Mouse (Mus musculus) megakaryocyte-erythroid progenitor cell, adult 5-6 weeks (primary cell): ENCODE results near the gene Tcte1. TPM values are rescaled to one million over a fixed set of nuclear protein-coding genes. Genes with fewer than 3 reads are reported as not detected.
A peak's percentile ranks its signal among the peaks of the same experiment; 100 is the strongest.

Experiments used
- ATAC-seq: replicated peaks from 2 replicates; pipeline ENCODE4 v1.8.0; 2016; ENCODE audit warnings: mild to moderate bottlenecking, inconsistent platforms; ENCODE audit not compliant: severe bottlenecking, poor library complexity, low FRiP score, low TSS enrichment
- total RNA-seq, 2 experiments: library from RNA; stranded (forward) in 1 of 2; stranded (reverse) in 1 of 2; fragments of 200-1000, 215-1000 nt in 1 of 2; fragments of >200 nt in 1 of 2; fragmentation: Nextera tagmentation in 1 of 2; gene quantifications; 2 replicates each; pipeline ENCODE4 v1.2.3; 2014 to 2017

Gene Tcte1
- total RNA-seq (2014; fragmentation: Nextera tagmentation) = not detected in 2 replicates
- not detected in 2 replicates for total RNA-seq (2017)

DNA sequence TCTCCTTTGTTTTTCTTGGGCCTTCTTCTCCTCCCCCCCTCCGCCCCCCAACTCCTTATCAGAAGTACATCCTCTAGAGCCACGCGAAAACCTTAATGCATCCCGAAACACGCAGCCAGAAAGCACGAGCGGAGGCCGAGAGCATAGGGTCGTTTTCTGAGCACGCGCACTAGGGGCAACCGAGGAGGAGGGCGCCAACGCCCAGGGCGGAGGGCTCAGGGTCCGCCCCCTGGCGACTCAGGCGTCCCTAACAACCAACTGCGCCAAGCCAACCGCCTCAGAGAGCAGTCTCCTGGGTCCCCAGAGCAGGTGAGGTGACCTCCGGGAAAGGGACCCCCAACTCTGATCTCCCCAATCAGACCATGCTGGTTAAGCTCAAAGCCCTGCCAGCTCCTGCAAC, at the start of gene Tcte1:
Gene Tcte1 (plus strand): TSS at position 172 of the 400 bp plus-strand sequence.
- 0 out of 2 replicates have a peak, but pooled peaks have one; percentile 12 for ATAC-seq

DNA sequence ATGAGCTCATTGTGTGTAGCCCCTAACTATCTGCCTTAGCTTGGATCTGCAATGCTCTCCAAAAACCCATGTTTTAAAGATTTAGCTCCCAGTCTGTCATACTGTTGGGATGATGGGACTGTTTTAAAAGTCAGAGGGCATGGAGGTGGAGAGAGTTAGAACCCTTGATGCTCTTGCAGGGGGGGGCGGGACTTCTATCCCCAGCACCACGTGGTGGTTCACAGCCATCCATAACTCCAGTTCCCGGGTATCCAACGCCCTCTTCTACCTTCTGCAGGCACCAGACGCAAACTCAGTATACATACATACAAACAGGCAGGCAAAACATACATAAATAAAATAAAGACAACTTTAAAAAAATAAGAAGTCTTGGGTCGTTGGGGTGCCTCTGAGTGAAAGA, 49.6 kb upstream of the Tcte1 start:
- ATAC-seq = no peak

DNA sequence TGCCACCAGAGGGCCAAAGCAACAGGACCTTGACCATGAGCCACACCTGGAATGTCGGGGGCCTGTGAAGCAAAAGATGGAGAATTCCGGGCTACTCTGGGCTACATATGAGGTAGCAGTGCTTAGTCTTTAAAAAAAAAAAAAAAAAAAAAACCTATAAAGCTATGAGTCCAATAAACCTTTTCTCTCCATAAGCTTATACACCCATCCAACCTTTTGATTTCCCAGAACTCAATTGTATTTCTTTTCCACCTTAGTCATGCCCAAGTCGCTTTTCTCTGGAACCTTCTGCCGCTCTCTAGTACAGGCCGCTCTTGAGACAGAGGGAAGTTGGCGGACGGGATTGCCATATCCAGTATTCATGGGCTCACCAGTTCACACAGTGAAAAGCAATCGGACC, 49.1 kb upstream of the Tcte1 start:
- ATAC-seq = 0 out of 2 replicates have a peak, but pooled peaks have one; percentile 6

DNA sequence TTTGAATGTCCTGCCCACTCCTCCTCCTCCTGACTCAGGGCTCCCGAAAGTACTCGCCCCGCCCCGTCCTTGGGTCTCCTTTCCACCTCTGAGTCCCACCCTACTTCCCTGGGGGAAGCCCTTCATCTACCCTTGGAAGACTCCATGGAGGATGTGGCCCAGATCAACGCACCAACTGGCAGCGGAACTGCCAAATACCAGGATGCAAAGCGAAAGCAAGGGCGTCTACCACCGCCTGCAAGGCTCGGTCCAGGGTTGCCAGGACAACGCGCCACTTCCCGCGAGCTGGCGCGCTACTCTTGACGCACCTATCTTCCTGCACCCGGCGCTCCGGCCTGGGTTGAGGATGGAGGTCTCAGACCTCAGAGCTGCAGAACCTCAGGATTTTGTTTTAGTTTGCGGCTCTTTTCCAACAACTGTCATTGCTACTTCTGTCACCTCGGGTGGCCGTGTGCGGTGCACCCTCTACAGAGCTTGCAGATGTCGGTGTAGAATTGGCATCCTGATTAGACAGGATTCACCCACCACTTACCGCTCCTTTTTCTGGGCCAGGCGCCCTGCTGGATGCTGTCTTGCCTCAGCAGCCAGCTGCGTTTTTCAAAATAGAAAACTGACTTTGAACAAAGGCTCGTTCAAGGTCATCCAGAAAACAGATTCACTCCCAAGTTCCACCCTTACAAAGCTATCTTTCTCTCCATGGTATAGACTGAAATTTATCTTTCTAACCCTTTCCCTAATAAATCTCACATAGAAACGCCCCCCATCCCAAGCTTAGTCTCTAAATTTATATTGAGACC, 48.4 kb upstream of the Tcte1 start, which contains the start of gene Spats1:
Gene Spats1 (minus strand): TSS at position 747 of the 797 bp plus-strand sequence.
- ATAC-seq = peak; percentile 65

DNA sequence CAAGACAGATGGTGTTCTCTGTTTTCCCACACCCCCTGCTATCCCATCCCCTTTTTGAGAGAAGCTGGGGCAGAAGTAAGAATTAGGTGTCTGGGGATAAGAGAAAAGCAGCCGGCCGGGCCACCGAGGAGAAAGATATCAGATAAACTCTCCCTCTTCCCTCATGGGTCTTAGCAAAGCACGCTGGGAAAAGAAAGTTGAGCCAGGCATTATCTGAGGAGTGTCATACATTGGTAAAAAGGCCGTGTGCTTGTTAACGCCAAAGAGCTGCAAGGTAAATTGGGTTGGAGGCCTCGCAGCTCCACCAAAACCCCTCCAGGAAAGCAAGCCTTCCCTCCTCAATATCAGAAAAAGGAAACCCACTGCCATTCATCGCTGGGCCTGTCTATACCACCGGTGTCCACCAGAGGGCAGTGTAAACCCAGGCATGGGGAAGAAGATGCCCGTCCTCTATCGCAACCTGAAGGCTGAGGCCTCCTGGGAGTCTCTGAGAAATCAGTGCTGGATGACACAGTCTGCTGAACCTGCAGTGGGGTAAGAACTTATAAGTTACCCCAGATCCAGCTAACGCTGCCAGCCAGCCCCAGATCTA, 44.9 kb upstream of the Tcte1 start:
- ATAC-seq = peak; percentile 69

DNA sequence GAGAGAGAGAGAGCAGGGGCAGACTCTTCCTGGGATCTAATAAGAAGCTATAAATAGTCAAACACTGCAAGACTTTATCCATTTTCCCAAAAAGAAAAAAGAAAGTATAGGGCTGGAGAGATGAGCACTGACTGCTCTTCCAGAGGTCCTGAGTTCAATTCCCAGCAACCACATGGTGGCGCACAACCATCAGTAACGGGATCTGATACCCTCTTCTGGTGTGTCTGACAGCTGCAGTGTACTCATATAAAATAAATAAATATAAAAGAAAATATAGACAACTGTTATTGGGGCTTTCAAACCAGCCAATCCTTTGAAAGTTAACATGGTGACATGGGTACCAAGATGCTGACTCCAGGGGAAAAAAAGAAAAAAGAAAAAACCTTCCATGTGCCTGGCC, 42.8 kb upstream of the Tcte1 start:
- no peak for ATAC-seq

DNA sequence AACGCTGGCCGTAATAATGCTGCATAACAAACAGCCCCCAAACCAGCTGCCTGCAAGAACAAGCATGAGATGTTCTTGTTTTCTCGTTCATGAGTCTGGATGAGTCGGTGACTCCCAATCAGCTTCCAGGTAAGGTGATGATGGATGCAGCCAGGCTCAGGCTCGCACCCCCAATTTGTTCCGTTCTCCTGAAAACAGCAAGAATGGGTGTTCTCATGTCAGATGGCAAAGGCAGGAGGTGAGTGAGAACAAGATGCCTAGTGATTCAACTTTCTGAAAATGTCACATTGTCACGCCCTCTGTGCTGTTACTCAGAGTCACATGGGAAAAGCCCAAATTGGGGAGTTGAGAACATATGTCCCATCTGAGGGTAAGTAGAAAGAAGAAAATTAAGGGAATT, 37.7 kb upstream of the Tcte1 start:
- ATAC-seq = no peak

DNA sequence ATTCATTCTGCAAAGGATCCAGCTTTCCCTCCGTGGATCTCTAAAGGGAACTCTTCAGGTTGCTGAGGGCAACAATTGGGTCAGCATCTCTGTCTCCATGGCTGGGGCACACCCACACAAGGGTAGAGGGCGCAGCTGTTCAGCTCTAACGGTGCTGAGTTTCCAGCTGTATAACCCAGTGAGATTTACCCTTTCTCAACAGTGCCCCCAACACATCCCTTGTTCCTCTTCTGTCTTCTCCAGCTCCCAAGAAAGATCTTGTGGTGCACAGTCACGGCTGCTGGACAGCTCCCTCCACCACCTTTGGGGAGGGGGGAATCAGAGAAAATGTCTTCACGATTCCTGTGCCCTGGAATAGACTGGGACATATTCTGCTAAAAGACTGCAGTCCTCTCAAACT, 36.0 kb upstream of the Tcte1 start:
- ATAC-seq = no peak

DNA sequence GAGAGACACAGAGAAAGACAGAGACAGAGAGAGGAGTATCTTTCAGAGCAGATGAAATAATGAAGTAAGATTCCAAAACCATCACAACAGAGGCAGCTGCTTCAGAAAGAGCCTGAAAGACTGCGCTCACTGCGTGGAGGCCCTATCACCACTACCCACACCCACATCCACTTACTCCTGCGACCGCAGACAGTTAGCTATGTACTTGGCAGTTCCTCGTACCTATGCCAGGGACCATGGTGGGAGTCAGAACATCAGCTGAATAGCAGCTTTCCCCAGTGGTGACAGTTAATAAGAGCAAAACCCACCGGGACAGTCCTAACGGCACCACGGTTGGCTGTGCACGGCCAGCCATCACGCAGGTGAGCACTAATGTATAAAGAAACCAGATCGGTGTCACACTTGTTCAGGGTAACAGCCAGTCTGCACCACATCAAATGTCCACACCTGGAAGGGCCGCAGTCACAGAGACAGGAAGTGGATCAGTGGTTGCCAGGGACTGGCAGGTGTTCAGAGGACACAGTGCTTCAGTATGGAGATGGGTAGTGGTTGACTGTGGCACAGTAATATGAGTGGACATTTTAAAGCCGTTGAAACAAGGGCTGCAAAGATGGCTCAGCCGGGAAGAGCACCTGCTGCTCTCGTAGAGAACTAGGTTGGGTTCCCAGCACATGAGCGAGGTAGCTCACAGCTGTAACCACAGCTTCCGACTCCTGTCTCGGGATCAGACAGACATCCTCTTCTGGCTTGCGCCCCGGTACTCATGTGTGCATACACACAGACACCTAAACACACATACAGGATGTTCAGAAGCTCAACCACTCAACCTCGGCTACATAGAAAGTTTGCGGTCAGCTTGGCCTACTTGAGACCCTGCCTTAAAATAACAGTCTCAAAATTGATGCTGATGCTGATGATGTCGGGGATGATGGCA, 34.6 kb upstream of the Tcte1 start:
- no peak for ATAC-seq

DNA sequence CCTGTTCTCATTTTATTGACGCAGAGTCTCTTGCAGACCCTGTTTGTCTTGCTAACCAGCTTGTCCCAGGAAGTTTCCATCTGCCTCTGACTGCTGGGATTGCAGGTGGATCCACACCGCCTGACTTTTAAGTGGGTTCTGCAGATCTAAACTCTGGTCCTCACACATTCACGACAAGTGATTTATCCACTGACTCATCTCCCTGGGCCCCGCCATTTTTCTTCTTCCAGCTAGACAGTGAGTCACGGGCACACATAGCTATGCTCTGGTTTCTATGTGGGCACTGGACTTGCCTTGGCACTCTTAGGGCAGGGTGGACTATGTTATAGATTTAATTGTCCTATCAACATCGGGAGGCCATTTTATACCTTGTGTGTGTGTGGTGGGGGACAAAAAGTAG, 33.5 kb upstream of the Tcte1 start:
- no peak for ATAC-seq

DNA sequence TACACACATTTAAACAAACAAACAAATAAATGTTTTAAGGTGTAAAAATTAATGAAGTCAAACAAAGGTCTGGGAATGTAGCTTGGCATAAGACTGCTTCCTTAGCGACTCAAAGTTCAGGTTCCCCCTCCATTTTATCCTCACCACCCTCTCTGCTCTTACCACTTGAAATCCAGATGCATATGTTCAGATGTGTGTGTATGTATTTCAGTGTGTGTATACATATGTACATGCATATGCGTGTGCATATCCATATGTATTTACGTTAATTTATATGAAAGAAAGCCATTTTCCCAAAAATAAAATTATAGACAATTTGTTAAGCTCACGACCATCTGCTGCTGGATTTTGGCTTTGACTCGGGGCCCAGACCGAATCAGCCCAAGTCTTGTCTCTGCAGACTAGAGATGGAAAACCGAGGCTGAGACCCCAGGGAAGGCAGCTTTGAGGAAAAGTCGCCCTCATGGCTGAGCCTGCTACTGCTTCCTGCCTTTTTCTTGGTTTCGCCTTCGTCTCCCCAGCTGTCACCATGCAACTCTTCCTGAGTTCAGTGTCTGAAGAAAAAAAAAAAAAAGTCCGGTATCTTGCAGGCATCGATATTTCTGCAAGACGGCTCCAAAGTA, 32.6 kb upstream of the Tcte1 start:
- no peak for ATAC-seq

DNA sequence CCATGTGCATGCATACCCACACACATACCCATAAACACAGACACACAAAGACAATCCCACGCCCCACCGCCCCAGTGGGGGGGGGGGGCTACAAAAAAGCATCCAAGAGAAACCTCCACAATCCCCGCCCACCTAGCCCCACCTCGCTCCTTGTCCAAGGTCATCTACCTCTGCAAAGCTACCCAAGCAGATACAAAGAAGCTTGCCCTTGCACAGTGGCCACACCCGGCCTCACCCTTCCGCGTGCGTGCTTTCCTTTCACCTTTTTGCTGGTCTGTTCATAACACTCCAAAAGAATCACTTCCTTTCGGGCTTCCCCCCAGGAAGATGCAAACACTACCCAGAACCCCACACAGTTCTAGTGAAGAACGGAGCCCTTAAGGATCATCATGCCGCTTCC, 27.8 kb upstream of the Tcte1 start:
- 0 out of 2 replicates have a peak, but pooled peaks have one; percentile 34 for ATAC-seq

DNA sequence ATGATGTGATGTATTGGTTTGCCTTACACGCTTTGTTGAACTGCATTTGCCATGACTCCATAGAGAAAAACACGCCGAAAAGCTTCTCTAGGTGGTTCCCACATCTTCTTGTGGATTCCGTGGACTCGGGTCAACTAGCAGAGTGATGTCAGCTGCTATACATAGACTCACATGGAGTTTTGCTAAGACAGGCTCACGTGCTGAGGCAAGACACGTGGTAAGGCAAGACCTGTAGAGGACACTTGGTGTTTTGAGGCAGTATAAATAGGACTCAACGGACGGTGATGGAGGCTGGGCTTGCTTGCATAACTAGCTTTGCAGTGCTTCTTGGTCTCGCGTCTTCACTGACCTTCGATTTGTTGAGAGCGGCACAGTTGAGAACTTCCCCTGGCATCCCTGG, 24.8 kb upstream of the Tcte1 start:
- ATAC-seq = no peak

DNA sequence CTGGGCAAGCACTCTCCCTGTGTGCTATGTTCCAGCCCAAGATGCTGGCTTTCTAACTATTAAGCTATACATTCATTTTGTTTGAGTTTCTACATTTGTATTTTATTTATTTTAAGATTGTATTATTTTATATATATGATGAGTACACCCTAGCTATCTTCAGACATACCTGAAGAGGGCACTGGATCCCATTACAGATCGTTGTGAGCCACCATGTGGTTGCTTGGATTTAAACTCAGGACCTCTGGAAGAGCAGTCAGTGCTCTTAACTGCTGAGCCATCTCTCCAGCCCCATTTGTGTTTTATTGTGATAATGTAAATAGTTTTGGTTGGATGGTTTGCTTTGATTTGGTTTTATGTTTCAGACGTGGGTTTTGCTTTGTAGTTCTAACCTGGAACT, 23.7 kb upstream of the Tcte1 start:
- ATAC-seq = no peak

DNA sequence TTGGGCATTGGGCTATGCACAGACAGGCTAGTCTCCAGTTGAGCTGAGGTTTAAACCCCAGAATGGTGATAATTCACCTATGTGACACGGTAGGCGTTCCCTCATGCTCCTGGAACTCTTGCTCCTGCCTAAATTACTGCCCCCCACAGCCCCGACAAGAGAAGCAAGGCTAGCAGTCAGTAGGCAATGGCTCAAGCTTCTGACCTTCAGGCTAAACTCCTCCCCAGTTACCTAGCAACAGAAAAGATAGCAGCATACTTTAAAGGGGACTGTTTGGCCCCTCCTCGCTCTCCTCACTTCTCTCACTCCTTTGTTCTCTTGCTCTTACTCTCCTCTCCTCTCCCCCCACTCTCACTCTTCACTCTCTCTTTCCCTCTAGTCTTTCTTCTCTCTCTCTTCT, 22.3 kb upstream of the Tcte1 start:
- no peak for ATAC-seq

DNA sequence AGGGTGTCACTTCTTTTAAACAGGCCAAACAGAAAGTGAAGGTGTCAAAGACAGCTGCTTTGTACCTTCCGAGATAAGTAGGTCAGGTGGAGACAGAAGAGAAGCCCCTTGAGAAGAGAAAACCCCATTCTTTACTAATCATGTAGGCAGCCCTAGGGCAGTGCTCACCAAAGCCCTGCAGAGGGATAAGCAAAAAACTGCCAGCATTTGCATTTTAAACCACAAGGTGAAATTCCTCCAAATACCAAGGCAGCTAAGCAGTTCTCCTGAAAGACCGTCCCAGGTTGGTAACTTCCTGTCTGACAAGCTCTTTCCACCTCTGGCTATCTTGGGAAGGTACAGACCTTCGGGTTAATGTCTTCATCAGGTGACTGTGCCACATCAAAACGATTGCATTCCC, 20.9 kb upstream of the Tcte1 start:
- ATAC-seq = no peak

DNA sequence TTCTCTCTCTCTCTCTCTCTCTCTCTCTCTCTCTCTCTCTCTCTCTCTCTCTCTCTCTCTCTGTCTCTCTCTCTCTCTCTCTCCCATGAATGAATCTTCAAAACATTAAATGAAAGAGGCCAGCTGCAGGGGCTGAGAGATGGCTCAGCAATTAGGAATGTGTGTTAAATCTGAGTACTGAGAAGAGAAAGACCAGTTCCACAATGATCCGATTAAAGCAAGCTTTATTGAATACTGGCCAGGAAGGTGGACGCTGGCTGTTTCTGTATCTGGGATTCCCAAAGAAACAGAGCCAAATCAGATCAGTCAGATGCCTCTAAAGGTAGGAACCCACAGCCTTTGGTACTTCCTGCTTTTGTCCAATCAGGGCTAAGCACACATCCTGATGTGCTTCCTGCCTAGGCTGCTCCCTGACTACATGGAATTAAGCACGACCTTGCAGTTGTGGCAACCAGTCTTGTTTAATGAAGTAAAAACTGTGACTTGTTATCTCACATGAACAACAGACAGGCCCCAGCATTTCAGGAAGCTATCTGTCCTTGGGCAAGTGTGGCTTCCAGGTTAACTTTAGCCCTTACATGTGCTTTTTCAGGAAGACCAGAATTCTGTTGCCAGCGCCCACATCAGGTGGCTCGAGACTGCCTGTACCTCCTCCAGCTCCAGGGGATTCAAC, 19.8 kb upstream of the Tcte1 start:
- ATAC-seq = peak; percentile 18

DNA sequence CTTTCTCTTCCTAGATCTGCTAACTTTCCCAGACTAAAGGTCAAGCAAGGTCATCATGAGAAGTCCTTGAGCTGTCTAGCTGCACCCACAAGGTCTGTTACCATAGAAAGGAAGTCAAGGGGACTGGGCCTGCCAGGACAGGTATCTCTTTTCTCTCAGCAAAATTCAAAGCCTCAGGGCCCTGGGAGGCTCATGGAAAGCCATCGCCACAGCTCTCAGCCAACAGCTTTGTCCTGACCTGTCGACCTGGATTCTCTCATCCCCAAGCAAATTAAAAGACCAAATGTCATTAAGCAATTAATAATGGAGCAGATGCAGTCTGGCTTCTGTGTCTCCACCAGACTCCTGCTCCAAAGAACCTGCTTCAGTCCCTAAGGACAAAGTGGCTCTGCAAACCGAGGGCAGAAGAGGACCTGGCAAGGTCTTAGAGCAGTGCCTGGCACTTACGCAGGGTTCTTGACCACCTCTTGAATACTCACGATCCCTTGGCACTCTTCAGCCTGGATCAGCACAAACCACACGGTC, 17.2 kb upstream of the Tcte1 start:
- no peak for ATAC-seq

DNA sequence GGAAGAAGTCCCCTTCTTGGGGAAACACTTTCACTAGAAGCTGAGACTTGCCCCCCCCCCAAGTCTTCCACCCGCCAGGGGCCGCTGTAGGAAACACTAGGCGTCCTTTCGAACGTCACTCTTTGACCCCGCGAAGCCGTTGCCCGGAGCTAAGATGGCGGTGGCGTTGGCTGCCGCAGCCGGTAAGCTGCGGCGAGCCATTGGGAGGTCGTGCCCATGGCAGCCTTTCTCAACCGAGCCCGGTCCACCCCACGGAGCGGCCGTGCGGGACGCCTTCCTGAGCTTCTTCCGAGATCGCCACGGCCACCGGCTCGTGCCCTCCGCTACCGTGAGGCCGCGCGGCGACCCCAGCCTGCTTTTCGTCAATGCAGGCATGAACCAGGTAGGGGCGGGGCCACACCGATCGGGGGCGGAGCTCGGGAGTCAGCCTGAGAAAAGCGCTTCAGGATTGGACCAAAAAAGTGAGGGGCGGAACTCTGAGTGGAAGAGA, 16.5 kb upstream of the Tcte1 start, which contains the start of gene Aars2:
Gene Aars2 (plus strand): TSS at position 142 of the 490 bp plus-strand sequence.
- peak; percentile 88 for ATAC-seq
